Mouse (Mus musculus) left cerebral cortex, adult 2 months (tissue): ENCODE data around the gene Vil1. TPM values are rescaled to one million over a fixed set of nuclear protein-coding genes. Genes with fewer than 3 reads are reported as not detected.

Experiments
- DNase-seq, 2 experiments: peaks; one replicate each; pipeline ENCODE4 v3.0.0; 2021 to 2022; ENCODE audit warnings: low spot score in 2 of 2, mixed read lengths in 1 of 2; ENCODE audit errors: extremely low spot score in 1 of 2
- H3K27ac ChIP-seq: fragments of 200-600 bp; 2 replicates; pipeline ENCODE4 v1.8.1; 2022
- H3K4me3 ChIP-seq: fragments of 200-600 bp; 2 replicates; pipeline ENCODE4 v1.8.1; 2022
- CTCF ChIP-seq: fragments of 200-600 bp; IDR thresholded peaks from 2 replicates; pipeline ENCODE4 v1.8.1; 2022; ENCODE audit warnings: antibody characterized with exemption, mild to moderate bottlenecking, moderate library complexity
- intact Hi-C: fragments of 180-260 bp; cut with DNase I; formaldehyde crosslinking; loops from one replicate; pipeline ENCODE4 v1.15.1; 2025
- long read RNA-seq, 2 experiments: library from polyadenylated mRNA; stranded (forward); transcript quantifications; one replicate each; pipeline ENCODE4 v2.0.0; 2021; ENCODE audit warnings: borderline mapping rate in 2 of 2
- total RNA-seq, 2 experiments: library from RNA; stranded (reverse); gene quantifications; 2 replicates each; pipeline ENCODE4 v1.2.3; 2021

Vil1 gene
- 1 to 10 TPM in 1 of 2 experiments, under 1 TPM in 1; 0.30 to 1.0 TPM for total RNA-seq
- long read RNA-seq, experiment 1, partial matches to known transcripts = 0 of 20 reads
- long read RNA-seq, experiment 1, other reads (novel, unspliced or antisense) = 20 of 20 reads
- long read RNA-seq, experiment 2, partial matches to known transcripts = 0 of 15 reads
- long read RNA-seq, experiment 2, other reads (novel, unspliced or antisense) = 15 of 15 reads

DNA sequence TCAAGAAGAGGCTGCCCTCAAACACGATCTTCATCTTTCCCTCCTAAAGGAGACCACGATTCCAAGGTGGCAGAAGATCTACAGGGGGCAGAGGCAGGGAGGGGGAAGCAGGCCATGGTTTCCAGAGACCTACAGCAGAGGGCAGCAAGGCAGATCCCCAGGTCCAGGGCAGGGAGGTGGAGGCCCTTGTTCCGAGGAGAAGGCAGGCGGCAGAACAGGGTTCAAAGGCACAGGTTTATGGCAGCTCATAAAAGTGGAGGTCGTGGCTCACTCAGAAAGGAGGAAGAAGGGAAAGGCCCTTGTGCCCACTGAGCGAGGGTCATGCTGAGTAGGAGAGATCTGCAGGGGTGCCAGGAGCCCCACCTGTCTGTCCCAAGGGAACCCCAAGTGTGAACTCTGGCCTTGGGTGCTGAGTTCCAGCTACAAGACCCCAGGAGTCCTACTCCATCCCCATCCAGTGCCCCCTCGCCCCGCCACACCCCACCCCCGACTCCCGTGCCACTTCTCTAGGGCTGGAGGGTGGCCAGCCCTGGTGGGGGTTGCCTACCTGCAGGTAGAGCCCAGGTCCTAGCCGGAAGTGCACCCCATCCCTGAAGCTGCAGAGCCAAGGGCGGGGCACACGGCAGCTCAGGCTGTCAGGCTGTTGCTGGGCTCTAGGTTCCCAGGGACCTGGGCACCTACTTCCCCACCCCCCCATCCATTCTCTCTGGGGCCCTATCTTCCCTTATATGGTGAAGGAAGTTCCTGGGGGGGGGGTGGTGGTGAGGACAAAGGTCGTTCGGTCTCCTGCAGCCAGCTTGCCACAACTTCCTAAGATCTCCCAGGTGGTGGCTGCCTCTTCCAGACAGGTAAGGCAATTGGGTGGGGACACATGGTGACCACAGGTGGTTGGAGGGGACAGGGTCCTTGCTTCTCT, at the start of gene Vil1:
Vil1 (plus strand) TSS at position 788 of the 916 bp plus-strand sequence.
- intact Hi-C loops = no loop called here
- TF ChIP-seq CTCF = no peak
- no peak within 1 kb of the TSS for H3K27ac ChIP-seq
- H3K4me3 ChIP-seq = no peak within 1 kb of the TSS
- no peak for DNase-seq

DNA sequence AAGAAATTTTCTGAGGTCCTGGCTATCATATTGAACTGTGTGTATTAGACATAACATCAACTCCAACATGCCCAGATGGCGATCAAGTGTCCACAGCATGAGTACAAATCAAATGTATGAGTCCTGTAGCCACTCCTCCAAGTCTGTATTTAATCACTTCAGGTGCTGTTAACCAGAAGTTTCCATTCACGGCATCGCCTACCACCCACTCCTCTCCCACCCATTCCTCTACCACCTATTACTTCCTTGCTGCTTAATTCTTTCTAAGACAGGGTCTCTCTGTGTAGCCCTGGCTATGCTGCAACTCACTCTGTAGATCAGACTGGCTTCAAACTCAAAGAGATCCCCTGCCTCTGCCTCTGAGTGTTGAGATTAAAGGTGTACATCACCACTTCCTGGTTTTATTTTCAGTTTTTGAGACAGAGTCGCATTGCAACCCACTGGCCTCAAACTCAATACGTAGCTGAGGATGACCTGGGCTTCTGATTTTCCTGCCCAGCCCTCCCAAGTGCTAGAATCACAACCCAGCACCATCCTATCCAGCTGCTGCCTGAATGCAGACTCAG, 49.1 kb upstream of the Vil1 start:
- no peak for TF ChIP-seq CTCF
- Histone ChIP-seq H3K4me3 (no peak overlapping the region), H3K27ac (no peak overlapping the region)
- DNase-seq = no peak
- intact Hi-C loops = loop anchor here (5.0 kb wide), 2 partner anchors 73 to 153 kb away; no protein-coding TSS in a partner anchor

DNA sequence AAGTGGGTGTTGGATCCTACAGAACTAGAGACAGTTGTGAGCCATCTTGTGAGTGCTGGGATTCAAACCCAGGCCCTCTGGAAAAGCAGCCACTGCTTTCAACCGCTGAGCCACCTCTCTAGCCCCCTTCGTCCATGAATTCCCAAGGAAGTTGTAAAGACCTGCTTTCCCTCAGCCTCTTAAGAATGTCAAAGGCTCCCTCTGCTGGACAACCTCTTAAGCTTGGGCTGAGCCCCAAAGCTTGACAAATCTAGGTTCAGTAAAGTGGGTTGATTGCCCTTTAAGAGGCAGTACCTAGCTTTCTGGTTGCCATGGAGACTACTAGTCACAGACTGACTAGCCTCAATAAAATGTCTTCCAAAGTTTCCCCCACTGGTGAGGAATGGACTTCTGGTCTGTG, 47.4 kb upstream of the Vil1 start, which contains the start of gene Catip:
Catip (plus strand) TSS at position 297 of the 400 bp plus-strand sequence.
- peak within 1 kb of the TSS; percentile 6; the same call in 1 of the 2 replicates for H3K4me3 ChIP-seq
- H3K27ac ChIP-seq = peak within 1 kb of the TSS; percentile 37; the same call in 1 of the 2 replicates
- intact Hi-C loops = loop anchor here (1.0 to 5.0 kb wide), 3 partner anchors 49 to 155 kb away; no protein-coding TSS in a partner anchor
- peak; percentile 61 to 67 for DNase-seq
- peak; percentile 89 for TF ChIP-seq CTCF

DNA sequence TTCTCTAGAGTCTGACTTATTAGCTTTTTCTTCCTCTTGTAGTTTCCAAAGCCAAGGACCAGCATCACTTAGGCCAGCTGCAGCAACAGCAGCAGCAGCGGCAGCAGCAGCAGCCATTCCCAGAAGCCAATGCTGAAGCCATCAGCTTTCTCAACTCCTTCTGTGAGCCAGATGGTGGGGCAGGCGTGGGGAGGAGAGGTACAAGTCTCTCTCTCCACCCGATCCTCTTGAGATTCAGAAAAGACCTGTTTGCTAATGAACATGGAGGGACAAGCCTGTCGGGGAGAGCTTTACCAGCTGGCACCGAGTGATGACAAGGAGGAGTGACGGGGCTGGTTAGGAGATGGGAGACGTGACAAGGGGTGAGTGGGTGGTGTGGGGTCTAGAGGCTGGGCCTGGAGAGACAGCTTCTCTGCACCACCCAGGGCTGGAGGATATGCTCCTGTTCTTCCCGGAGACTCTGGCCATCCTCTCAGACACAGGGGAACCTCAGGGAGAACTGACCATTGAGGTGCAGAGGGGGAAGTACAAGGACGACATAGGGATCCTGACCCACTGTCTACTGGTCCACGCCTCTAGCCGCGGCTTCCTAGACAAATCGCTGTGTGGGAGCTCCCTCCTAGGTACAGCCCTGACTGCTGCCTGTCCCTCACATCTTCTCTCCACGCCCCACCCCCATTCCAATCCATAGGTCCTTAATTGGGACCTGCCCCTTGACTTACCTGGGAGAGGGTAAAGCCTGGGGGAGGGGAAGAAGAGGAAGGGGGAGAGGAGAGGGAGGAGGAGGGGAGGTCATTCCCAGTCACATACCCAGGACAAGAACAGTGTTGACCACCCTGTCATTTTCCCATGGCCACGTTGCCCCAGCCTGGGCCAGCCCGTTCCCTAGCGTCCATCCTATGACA, 46.6 kb upstream of the Vil1 start:
- Histone ChIP-seq H3K27ac (peak overlapping the region; percentile 44; the same call in 1 of the 2 replicates), H3K4me3 (peak overlapping the region; percentile 6; the same call in 1 of the 2 replicates)
- no peak for TF ChIP-seq CTCF
- intact Hi-C loops = loop anchor here (5.0 kb wide), 2 partner anchors 75 to 155 kb away; no protein-coding TSS in a partner anchor
- DNase-seq = no peak

DNA sequence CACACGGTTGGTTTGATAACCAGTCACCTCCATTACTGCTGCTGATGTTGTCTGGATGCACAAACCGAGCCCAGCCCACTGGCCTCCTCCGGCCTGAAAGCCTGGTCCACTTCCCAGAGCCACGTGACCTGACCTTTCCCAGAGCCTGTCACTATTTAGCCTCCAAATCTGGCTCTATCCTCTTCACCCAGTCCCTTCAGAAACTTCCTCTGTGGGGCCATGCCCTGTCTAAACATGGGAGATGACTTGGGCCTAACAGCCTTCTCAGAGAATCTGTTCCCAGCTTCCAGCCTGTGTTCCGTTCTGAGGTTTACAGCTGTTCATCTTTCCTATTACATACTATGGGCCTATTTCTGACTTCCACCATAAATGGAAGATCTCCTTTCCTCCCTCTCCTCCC, 45.7 kb upstream of the Vil1 start:
- no peak for DNase-seq
- no peak for TF ChIP-seq CTCF
- Histone ChIP-seq H3K27ac (peak overlapping the region; percentile 44; the same call in 1 of the 2 replicates), H3K4me3 (no peak overlapping the region)
- intact Hi-C loops = loop anchor here (5.0 kb wide), 2 partner anchors 76 to 156 kb away; no protein-coding TSS in a partner anchor

DNA sequence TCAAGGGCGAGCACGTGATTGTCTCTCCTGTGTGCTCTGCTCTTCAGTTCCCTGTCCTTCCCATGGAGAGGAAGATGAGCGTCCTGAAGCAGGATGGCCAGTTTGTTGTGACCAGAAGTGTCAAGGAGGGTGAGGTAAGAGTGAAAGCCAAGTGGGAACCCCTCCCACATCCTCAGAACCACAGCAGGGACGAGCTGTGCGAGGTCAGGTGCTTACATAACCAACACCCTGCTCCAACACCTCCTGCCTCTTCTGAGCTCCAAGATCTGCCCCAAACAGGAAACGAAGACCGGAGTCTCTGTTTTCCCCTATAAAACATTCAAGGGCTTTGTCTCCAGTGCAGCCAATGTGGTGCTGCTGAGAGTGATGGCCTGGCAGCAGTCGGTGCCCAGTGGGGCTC, 44.9 kb upstream of the Vil1 start:
- DNase-seq = no peak
- intact Hi-C loops = loop anchor here (5.0 kb wide), 2 partner anchors 77 to 157 kb away; no protein-coding TSS in a partner anchor
- TF ChIP-seq CTCF = no peak
- no peak overlapping the region; the same call in 1 of the 2 replicates for H3K27ac ChIP-seq
- H3K4me3 ChIP-seq = no peak overlapping the region

DNA sequence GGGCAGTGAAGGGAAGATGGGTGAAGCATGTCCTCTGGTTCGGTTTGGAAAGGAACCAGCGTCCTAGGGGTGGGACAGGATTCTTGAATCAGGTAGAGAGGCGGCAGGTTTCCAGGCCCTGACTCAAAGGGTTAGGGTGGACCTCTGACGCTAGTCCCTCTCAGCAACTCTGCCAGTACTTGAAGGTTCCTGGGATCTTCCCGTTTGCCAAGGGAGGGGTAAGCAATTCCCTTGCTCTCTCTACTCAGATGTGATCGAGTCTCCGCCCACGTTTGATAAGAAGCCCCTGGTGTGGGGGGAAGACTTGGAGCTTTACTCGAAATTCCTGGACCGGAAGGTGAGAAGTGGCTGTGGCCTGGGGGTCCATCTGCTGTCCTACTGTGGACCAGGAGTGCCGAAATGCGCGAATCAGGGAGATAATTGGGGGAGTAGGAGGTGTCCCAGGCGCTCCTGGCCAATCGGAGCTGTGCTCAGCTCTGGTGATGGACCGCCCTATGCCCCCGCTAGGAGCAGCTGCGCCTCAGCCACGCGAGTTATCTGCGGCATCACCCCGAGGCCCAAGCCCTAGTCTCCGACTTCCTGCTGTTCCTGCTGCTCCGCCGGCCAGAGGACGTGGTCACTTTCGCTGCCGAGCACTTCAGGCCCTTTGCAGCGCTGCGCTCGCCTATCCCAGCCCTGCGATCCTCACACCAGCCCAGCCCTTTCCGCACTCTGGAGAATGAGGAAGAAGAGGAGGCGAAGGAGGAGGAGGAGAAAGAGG, 41.1 kb upstream of the Vil1 start:
- TF ChIP-seq CTCF = no peak; the same call in 1 of the 2 replicates
- intact Hi-C loops = no loop called here
- DNase-seq = peak; percentile 26 to 30
- Histone ChIP-seq H3K4me3 (peak overlapping the region; percentile 29), H3K27ac (peak overlapping the region; percentile 47; the same call in 1 of the 2 replicates)

DNA sequence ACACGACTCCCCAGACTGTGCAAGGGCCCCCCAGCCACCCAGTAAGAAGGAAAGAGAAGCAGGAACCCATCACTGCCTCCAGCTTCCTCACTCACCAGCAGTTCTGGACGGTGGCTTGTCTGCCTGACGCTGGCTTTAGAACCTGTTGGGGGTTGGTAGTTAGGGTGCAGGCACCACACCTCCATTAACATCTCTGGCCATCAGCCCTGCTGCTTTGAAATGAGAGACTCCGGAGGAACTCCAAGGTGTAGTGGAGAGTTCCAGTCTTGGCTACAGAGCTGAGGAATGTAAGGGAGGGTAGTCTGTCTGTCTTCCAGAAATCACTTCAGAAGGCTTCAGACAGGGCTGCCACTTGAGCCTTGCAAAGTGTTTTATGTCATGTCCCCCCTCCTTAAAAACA, 39.1 kb upstream of the Vil1 start:
- intact Hi-C loops = no loop called here
- no peak for TF ChIP-seq CTCF
- Histone ChIP-seq H3K4me3 (no peak overlapping the region), H3K27ac (no peak overlapping the region)
- no peak for DNase-seq

DNA sequence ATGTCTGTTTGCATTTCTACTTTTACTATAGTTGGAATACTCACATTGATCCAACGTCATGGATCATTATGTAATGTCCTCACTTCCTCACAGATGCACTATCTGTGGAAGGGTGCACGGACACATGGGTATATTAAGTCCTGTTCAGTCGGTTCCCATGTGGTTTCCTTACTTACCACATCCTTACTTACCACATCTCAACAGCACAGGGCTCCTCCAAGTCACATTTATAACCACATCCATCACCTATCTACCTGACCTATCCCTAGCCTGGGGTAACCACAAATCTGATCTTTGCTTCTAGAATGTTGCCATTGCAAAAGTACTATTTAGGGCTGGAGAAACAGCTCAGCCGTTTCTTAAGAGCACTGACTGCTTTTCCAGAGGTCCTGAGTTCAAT, 35.8 kb upstream of the Vil1 start:
- H3K4me3 ChIP-seq = no peak overlapping the region
- no peak overlapping the region for H3K27ac ChIP-seq
- no peak for TF ChIP-seq CTCF
- DNase-seq = no peak
- intact Hi-C loops = no loop called here

DNA sequence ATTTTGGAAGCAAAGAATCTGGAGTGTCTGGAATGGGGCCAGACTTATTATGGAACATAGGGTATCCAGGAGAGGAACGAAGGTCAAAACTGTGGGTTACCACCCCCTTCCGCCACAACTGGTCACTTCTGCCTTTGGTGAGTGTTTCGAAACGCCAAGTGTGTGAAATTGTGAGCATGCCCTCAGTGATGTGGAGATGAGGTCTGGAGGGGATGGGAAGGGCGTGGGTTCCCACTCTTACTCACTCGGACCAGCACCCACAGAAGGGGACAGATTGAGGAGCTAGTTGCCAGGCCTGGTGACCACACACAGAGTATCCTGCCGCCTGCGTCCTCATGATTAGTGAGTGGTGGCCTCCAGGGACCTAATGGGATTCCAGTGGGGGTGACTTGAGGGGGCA, 34.2 kb upstream of the Vil1 start, which contains the start of gene Slc11a1:
Slc11a1 (plus strand) TSS at position 216 of the 400 bp plus-strand sequence.
- H3K4me3 ChIP-seq = no peak within 1 kb of the TSS
- no peak for DNase-seq
- H3K27ac ChIP-seq = no peak within 1 kb of the TSS
- no peak for TF ChIP-seq CTCF
- intact Hi-C loops = no loop called here
